Mouse (Mus musculus) olfactory bulb, adult 2 months (tissue): ENCODE results near the gene Mga. TPM values are rescaled to one million over a fixed set of nuclear protein-coding genes. Genes with fewer than 3 reads are reported as not detected.
A peak's percentile ranks its signal among the peaks of the same experiment; 100 is the strongest.

ENCODE experiments used
- H3K27ac ChIP-seq: fragments of 200-500 bp; 2 replicates; pipeline ENCODE4 v1.5.1; 2012; ENCODE audit warnings: low read depth, low read length; ENCODE audit not compliant: insufficient read depth
- H3K4me1 ChIP-seq: fragments of 200-500 bp; 2 replicates; pipeline ENCODE4 v1.6.1; 2012; ENCODE audit warnings: low read length; ENCODE audit not compliant: control insufficient read depth, insufficient read depth
- H3K4me3 ChIP-seq: fragments of 200-500 bp; 2 replicates; pipeline ENCODE4 v1.5.1; 2012; ENCODE audit warnings: mild to moderate bottlenecking, low read depth, low read length, moderate library complexity; ENCODE audit not compliant: insufficient read depth
- CTCF ChIP-seq: fragments of 200-500 bp; IDR thresholded peaks from 2 replicates; pipeline ENCODE4 v1.5.1; 2012; ENCODE audit warnings: low read depth, mild to moderate bottlenecking, low read length, moderate library complexity; ENCODE audit not compliant: insufficient read depth
- POLR2A ChIP-seq: fragments of 200-500 bp; IDR thresholded peaks from 2 replicates; pipeline ENCODE4 v1.6.1; 2012; ENCODE audit warnings: mild to moderate bottlenecking, low read depth, low read length, moderate library complexity; ENCODE audit not compliant: insufficient read depth
- WGBS: fragments of 180-500 bp; shearing (Covaris S2); methylation state at CpG from one replicate; pipeline ENCODE4 v1.1.7; 2018; 5-methylcytosine and 5-hydroxymethylcytosine counted together
- polyA plus RNA-seq: library from polyadenylated mRNA; stranded (reverse); fragments of >200 nt; gene quantifications from 2 replicates; pipeline ENCODE4 v1.2.4, GENCODE M21; 2012; ENCODE audit warnings: low replicate concordance; ENCODE audit not compliant: missing spikeins, insufficient read depth, insufficient read length

Gene Mga
- polyA plus RNA-seq, 1 experiment = 172 TPM

GRCm38 (mm10) chr2:119995391-119996281 is 98.6 kb downstream of the Mga start:
- Histone ChIP-seq H3K4me1 (peaks cover 22% of the 10 kb centered on the region), H3K27ac (peak overlapping the region; percentile 29), H3K4me3 (no peak overlapping the region)
- TF ChIP-seq CTCF (no peak), POLR2A (no peak)
- WGBS = 38% methylated on average over 9 of the region's 9 CpGs

GRCm38 (mm10) chr2:119997354-119997753 is 100.3 kb downstream of the Mga start:
- Histone ChIP-seq H3K4me3 (no peak overlapping the region), H3K27ac (no peak overlapping the region), H3K4me1 (peaks cover 31% of the 10 kb centered on the region)
- no peak for TF ChIP-seq CTCF
- no peak for TF ChIP-seq POLR2A
- 87% methylated on average over 4 of the region's 4 CpGs for WGBS

GRCm38 (mm10) chr2:119999731-120000130 is 102.7 kb downstream of the Mga start:
- Histone ChIP-seq H3K4me1 (peaks cover 28% of the 10 kb centered on the region), H3K4me3 (no peak overlapping the region), H3K27ac (no peak overlapping the region)
- 95% methylated on average over 2 of the region's 2 CpGs for WGBS
- TF ChIP-seq CTCF (no peak), POLR2A (no peak)

GRCm38 (mm10) chr2:120000882-120001584 is 104.0 kb downstream of the Mga start:
- TF ChIP-seq CTCF (no peak), POLR2A (no peak)
- 71% methylated on average over 3 of the region's 3 CpGs for WGBS
- H3K27ac ChIP-seq = no peak overlapping the region
- no peak overlapping the region for H3K4me3 ChIP-seq
- H3K4me1 ChIP-seq = peaks cover 19% of the 10 kb centered on the region

- Histone ChIP-seq H3K4me3 (no peak overlapping the region), H3K27ac (no peak overlapping the region), H3K4me1 (peaks cover 17% of the 10 kb centered on the region)
- WGBS = 70% methylated on average over 4 of the region's 4 CpGs
- no peak for TF ChIP-seq CTCF
- no peak for TF ChIP-seq POLR2A
Observed at GRCm38 (mm10) chr2:120001956-120002355, 104.9 kb downstream of the Mga start.

- 94% methylated on average over 2 of the region's 2 CpGs for WGBS
- TF ChIP-seq CTCF (no peak), POLR2A (no peak)
Observed at GRCm38 (mm10) chr2:120003970-120004369, 106.9 kb downstream of the Mga start.

GRCm38 (mm10) chr2:120006696-120007095 is 109.7 kb downstream of the Mga start:
- no peak for TF ChIP-seq CTCF
- Histone ChIP-seq H3K4me3 (no peak overlapping the region), H3K27ac (no peak overlapping the region), H3K4me1 (peaks cover 9% of the 10 kb centered on the region)
- 87% methylated on average over 7 of the region's 7 CpGs for WGBS

More at GRCm38 (mm10) chr2:120003970-120004369, 106.9 kb downstream of the Mga start:
- Histone ChIP-seq H3K4me1 (peaks cover 18% of the 10 kb centered on the region), H3K4me3 (no peak overlapping the region), H3K27ac (no peak overlapping the region)

- H3K4me1 ChIP-seq = peaks cover 6% of the 10 kb centered on the region
- TF ChIP-seq POLR2A (no peak), CTCF (no peak)
- 77% methylated on average over 4 of the region's 4 CpGs for WGBS
- H3K4me3 ChIP-seq = no peak overlapping the region
- 0 out of 2 replicates have a peak overlapping the region, but pooled peaks have one; percentile 41 for H3K27ac ChIP-seq
Observed at GRCm38 (mm10) chr2:120007680-120008210, 110.7 kb downstream of the Mga start.

GRCm38 (mm10) chr2:120008672-120009071 is 111.6 kb downstream of the Mga start:
- no peak overlapping the region for H3K27ac ChIP-seq
- 83% methylated on average over 4 of the region's 4 CpGs for WGBS
- H3K4me3 ChIP-seq = no peak overlapping the region
- peaks cover 6% of the 10 kb centered on the region for H3K4me1 ChIP-seq
- no peak for TF ChIP-seq CTCF
- TF ChIP-seq POLR2A = no peak
